Mouse (Mus musculus) embryonic facial prominence, embryonic 15.5 days (tissue): ENCODE measurements around the gene Ctrc. TPM values are rescaled to one million over a fixed set of nuclear protein-coding genes. Genes with fewer than 3 reads are reported as not detected.

Experiments used
- ATAC-seq: fragments of 200-750 bp; cut with Nextera tagmentation; 2 replicates; pipeline ENCODE4 v1.8.0; 2017; ENCODE audit warnings: low read depth, moderate TSS enrichment; ENCODE audit not compliant: insufficient number of reproducible peaks, low FRiP score, low TSS enrichment
- H3K27ac ChIP-seq: fragments of 300-500 bp; sonication (generic); replicated peaks from 2 replicates; pipeline ENCODE4 v1.5.1; 2015; ENCODE audit warnings: mild to moderate bottlenecking, inconsistent platforms
- H3K27me3 ChIP-seq: fragments of 300-500 bp; sonication (generic); 2 replicates; pipeline ENCODE4 v1.6.1; 2015; ENCODE audit warnings: inconsistent platforms
- H3K36me3 ChIP-seq: fragments of 300-500 bp; sonication (generic); 2 replicates; pipeline ENCODE4 v1.6.1; 2015; ENCODE audit warnings: mild to moderate bottlenecking, inconsistent platforms
- H3K4me1 ChIP-seq: fragments of 300-500 bp; sonication (generic); 2 replicates; pipeline ENCODE4 v1.6.1; 2015; ENCODE audit warnings: inconsistent platforms
- H3K4me2 ChIP-seq: fragments of 300-500 bp; sonication (generic); replicated peaks from 2 replicates; pipeline ENCODE4 v1.6.1; 2015; ENCODE audit warnings: mild to moderate bottlenecking, inconsistent platforms
- H3K4me3 ChIP-seq: fragments of 300-500 bp; sonication (generic); replicated peaks from 2 replicates; pipeline ENCODE4 v1.5.1; 2015; ENCODE audit warnings: mild to moderate bottlenecking, inconsistent platforms
- H3K9ac ChIP-seq: fragments of 300-500 bp; sonication (generic); 2 replicates; pipeline ENCODE4 v1.6.1; 2015; ENCODE audit warnings: inconsistent platforms
- H3K9me3 ChIP-seq: fragments of 300-500 bp; sonication (generic); replicated peaks from 2 replicates; pipeline ENCODE4 v1.6.1; 2016; ENCODE audit warnings: inconsistent platforms
- WGBS: fragments of 180-500 bp; shearing (Covaris S2); methylation state at CpG from one replicate; pipeline ENCODE4 v1.1.7; 2015; 5-methylcytosine and 5-hydroxymethylcytosine counted together
- polyA plus RNA-seq: library from polyadenylated mRNA; unstranded; fragments of >200 nt; fragmentation: Nextera tagmentation; extraction: Ambion mirVana; gene quantifications from 2 replicates; pipeline ENCODE4 v1.2.1, GENCODE M21; 2015

Ctrc gene
- polyA plus RNA-seq, 1 experiment from 2014 or later = not detected

DNA sequence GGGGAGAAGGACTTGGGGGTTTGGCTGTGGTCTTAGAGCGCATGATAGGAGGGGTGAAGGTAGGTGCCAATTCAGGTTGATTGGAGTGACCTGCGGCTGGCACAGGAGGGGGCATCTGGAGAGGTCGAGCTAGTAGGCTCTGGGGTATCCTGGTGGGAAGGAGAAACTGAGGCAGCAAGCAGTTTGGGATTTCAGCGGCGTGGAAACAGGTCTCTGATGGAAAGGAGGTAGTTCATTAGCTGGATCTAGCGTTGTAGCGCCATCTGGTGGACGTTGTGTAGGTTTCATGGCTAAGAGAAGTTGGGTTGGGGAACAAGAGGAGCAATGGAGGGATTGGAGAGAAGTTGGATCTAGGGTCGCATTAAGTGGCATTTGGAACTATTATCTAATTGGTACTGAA, 7.3 kb upstream of the Ctrc start:
- 0 out of 2 replicates have a peak, but pooled peaks cover 3% of the 10 kb centered on the region for H3K4me1 ChIP-seq
- no peak overlapping the region for H3K27ac ChIP-seq
- no peak overlapping the region for H3K9ac ChIP-seq
- H3K4me3 ChIP-seq = no peak overlapping the region
- H3K36me3 ChIP-seq = 0 out of 2 replicates have a peak, but pooled peaks cover under 1% of the 10 kb centered on the region
- 73% methylated on average over 9 of the region's 9 CpGs for WGBS
- ATAC-seq = no peak; the same call in 1 of the 2 replicates
- H3K4me2 ChIP-seq = no peak overlapping the region
- no peaks in the 10 kb centered on the region for H3K27me3 ChIP-seq
- H3K9me3 ChIP-seq = no peaks in the 10 kb centered on the region

DNA sequence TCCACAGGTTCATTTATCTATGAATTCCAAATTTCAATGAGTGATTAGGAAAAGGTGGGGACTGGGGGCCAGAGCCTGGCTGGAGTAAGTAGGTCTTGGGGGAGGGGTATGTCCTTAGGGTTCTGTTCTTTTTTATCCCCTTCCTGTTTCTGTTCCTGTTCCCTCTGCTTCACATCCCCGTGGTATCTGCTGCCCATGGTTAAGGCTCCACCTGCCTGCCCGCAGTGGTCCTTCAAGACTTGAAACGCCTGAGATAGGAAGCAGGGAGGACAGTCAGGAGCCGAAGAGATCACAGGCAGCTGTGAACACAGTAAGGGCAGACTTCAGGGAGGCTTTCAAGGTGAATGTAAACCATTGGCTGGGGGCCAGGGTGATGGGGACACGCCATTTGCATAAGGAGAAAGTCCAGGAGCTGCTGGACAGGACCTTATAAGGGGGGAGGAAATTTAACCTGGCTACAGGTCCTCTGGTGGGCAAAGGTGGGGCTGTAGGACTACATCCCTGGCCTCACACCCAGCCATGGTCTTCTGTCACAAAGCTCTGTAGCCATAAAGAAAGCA, 11.5 kb downstream of the Ctrc start:
- Histone ChIP-seq H3K4me2 (no peak overlapping the region), H3K27me3 (no peaks in the 10 kb centered on the region), H3K27ac (no peak overlapping the region), H3K4me3 (no peak overlapping the region), H3K9me3 (no peaks in the 10 kb centered on the region), H3K9ac (no peak overlapping the region), H3K36me3 (no peaks in the 10 kb centered on the region), H3K4me1 (0 out of 2 replicates have a peak, but pooled peaks cover 3% of the 10 kb centered on the region)
- 69% methylated on average over 5 of the region's 5 CpGs for WGBS
- ATAC-seq = no peak

DNA sequence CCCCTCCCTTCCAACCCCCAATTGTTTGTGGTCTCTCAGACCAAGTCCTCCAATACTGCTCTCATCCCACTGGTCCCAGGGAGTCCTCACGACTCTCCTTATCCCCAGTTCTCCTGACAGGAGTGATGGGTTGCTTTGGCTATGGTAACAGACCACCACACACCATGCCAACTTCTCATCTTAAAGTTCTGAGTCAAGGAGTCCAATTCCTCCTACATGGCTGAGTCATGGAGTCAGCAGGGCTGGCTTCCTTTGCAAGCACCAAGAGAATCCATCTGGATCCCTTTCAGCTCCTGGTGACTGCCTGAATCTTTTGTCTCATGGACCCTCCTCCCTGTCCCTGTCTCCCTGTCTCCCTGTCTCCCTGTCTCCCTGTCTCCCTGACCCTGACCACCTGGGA, 12.2 kb downstream of the Ctrc start:
- 32% methylated on average over 1 of the region's 1 CpGs for WGBS
- H3K36me3 ChIP-seq = no peaks in the 10 kb centered on the region
- no peak overlapping the region for H3K4me2 ChIP-seq
- H3K27ac ChIP-seq = no peak overlapping the region
- H3K4me3 ChIP-seq = no peak overlapping the region
- H3K9me3 ChIP-seq = no peaks in the 10 kb centered on the region
- ATAC-seq = no peak
- no peak overlapping the region for H3K9ac ChIP-seq
- H3K4me1 ChIP-seq = 0 out of 2 replicates have a peak, but pooled peaks cover 3% of the 10 kb centered on the region
- H3K27me3 ChIP-seq = no peaks in the 10 kb centered on the region

DNA sequence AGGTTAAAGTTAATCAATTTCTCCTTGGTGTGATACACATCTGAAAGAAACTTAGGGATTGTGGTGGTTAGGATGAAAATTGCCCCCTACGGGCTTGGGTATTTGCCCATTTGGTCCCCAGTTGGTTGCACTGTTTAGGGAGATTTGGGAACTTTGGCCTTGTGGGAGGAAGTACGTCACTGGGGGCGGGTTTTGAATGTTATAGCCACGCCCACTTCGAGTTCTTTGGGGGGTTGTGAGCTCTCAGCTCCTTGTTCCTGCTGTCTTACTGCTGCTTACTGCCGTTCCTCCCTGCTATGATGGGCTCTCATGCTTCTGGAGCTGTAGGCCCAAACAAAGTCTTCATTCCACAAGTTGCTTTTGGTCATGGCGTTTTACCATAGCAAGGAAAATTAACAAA, 14.8 kb downstream of the Ctrc start:
- Histone ChIP-seq H3K4me1 (0 out of 2 replicates have a peak, but pooled peaks cover 3% of the 10 kb centered on the region), H3K4me2 (no peak overlapping the region), H3K36me3 (no peaks in the 10 kb centered on the region), H3K9ac (no peak overlapping the region), H3K27me3 (no peaks in the 10 kb centered on the region), H3K9me3 (no peaks in the 10 kb centered on the region), H3K27ac (no peak overlapping the region), H3K4me3 (no peak overlapping the region)
- WGBS = 77% methylated on average over 7 of the region's 7 CpGs
- ATAC-seq = no peak

DNA sequence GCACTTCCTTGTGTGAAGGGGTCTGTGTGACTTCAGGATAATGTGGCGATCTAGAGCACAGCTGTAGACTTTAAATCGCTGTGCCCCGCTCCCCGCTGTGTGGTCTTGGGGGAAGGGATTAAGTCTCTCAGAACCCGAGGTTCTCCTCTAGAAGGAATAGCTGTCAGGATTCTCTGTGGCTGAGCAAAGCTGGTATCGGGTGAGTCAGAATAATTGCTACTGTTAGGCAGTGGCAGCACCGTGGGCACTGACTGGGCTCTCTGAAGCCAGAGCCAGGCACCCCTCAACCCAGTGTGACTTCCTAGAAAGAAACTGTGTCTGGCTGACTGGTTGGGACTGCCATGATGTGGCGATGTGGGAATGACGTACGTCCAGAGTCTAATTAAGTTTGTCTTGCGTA, 15.8 kb downstream of the Ctrc start:
- Histone ChIP-seq H3K36me3 (no peaks in the 10 kb centered on the region), H3K4me1 (0 out of 2 replicates have a peak, but pooled peaks cover 3% of the 10 kb centered on the region), H3K4me2 (no peak overlapping the region), H3K27ac (no peak overlapping the region), H3K9ac (no peak overlapping the region), H3K9me3 (no peaks in the 10 kb centered on the region), H3K4me3 (no peak overlapping the region), H3K27me3 (no peaks in the 10 kb centered on the region)
- 33% methylated on average over 11 of the region's 11 CpGs for WGBS
- ATAC-seq = no peak

DNA sequence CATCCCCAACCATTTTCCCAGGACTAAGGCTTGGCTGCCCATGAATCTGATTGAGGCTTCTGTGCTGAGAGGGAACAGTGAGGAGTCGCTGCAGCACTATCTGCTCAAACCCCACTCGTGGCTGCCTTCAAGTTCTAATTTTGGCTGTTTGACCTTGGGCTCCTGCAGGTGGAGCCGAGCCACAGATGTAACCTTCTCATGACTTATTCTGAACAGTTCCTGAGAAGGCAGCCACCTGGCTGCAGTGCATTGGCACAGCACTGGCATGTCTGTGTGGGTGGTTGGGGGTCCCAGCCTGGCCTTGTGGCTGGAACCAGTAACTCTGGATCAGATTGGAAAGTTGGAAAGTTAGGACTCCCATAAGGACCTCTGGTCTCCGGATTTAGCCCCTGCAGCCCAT, 18.0 kb downstream of the Ctrc start:
- no peak for ATAC-seq
- Histone ChIP-seq H3K9ac (no peak overlapping the region), H3K4me3 (no peak overlapping the region), H3K9me3 (no peaks in the 10 kb centered on the region), H3K4me2 (no peak overlapping the region), H3K4me1 (0 out of 2 replicates have a peak, but pooled peaks cover 3% of the 10 kb centered on the region), H3K36me3 (no peaks in the 10 kb centered on the region), H3K27me3 (no peaks in the 10 kb centered on the region), H3K27ac (no peak overlapping the region)
- 65% methylated on average over 4 of the region's 4 CpGs for whole genome bisulfite sequencing

DNA sequence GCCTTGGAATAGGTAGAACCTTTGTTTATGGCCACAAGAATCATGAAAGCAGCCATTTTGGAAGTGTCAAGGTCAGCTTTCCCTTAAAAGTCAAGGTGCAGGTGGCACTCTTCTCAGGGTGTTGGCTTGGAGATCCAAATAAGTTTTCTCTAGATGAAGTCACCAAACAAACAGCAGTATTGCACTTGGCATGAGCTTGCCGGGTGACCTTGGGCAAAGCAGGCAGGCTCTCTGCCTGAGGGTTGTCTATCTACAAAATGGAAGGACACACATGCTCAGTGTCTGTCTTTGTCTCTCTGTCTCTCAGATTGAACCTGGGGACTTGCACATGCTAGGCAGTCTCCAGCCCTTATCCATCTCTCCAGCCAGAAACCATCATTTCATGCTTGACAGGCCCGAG, 18.8 kb downstream of the Ctrc start:
- 82% methylated on average over 2 of the region's 2 CpGs for WGBS
- ATAC-seq = no peak
- no peak overlapping the region for H3K4me3 ChIP-seq

DNA sequence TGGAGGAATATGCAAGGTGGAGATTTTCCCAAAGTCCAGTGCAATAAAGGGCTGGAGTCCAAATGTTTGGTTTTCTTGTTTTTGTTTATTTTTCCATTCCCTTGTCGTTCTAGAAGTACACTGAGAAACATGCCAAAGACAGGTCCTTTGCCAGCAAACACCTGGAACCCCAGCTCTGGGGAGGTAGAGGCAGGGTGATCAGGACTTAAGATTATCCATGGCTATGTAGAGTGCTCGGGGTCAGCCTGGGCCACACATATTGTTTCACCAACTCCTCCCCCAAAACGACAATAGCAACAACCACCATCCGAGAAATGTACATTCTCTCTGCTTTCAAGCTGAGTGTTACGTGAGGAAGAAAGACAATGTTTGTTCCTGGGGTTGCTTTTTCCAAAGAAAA, 20.1 kb downstream of the Ctrc start, which contains the start of gene Cela2a:
TSS of gene Cela2a (minus strand) at position 101 of the 400 bp plus-strand sequence.
- Histone ChIP-seq H3K4me1 (0 out of 2 replicates have a peak, but pooled peaks cover 3% of the 10 kb centered on the region), H3K27ac (no peak within 1 kb of the TSS), H3K27me3 (no peaks in the 10 kb centered on the region), H3K4me3 (no peak within 1 kb of the TSS), H3K9ac (no peak within 1 kb of the TSS), H3K4me2 (no peak within 1 kb of the TSS), H3K9me3 (no peaks in the 10 kb centered on the region), H3K36me3 (no peaks in the 10 kb centered on the region)
- 57% methylated on average over 5 of the region's 5 CpGs for WGBS
- ATAC-seq = no peak

More for the DNA sequence above, 18.8 kb downstream of the Ctrc start:
- H3K27ac ChIP-seq = no peak overlapping the region
- H3K4me1 ChIP-seq = 0 out of 2 replicates have a peak, but pooled peaks cover 3% of the 10 kb centered on the region
- H3K9ac ChIP-seq = no peak overlapping the region
- no peaks in the 10 kb centered on the region for H3K9me3 ChIP-seq
- H3K27me3 ChIP-seq = no peaks in the 10 kb centered on the region
- no peaks in the 10 kb centered on the region for H3K36me3 ChIP-seq
- H3K4me2 ChIP-seq = no peak overlapping the region

DNA sequence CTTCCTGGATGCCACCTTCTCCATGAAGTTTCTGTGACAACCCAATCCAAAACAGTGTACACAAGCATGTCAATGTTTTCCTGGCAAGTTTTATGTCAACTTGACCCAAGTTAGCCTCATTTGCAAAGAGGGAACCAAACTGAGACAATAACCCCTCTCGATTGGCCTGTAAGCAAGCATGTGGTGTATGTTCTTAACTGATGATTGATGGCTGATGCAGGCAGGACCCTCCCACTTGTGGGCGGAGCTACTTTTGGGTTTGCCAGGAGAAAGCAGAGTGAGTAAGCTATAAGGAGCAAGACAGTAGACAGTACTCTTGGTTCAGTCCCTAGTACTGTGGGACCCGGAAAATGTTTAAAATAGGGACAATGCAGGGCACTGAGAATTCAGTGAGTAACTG, 23.2 kb downstream of the Ctrc start:
- Histone ChIP-seq H3K36me3 (no peaks in the 10 kb centered on the region), H3K4me2 (no peak overlapping the region), H3K27ac (no peak overlapping the region), H3K9ac (no peak overlapping the region), H3K4me3 (no peak overlapping the region), H3K9me3 (no peaks in the 10 kb centered on the region), H3K4me1 (no peaks in the 10 kb centered on the region), H3K27me3 (no peaks in the 10 kb centered on the region)
- 62% methylated on average over 3 of the region's 3 CpGs for WGBS
- no peak for ATAC-seq

DNA sequence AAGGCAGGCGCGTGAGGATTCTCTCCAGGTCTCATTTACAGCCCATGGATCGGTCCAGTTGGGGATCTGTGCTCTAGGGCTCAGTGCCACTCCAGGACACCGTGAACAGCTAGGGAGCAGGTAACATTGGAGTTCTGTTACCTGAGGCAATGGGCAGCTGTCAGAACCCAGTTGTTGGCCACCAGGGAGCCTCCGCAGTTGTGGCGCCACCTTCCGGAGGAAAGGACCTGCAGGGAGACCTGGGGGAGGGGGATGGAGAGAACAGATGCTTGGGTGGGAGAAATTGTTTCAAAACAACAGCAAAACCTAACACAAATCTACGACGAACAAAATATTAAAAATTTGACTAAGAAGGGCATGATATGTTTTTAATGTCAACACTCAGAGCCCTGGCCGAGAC, 24.1 kb downstream of the Ctrc start:
- H3K9ac ChIP-seq = no peak overlapping the region
- H3K4me2 ChIP-seq = no peak overlapping the region
- H3K9me3 ChIP-seq = no peaks in the 10 kb centered on the region
- no peak overlapping the region for H3K27ac ChIP-seq
- H3K4me1 ChIP-seq = no peaks in the 10 kb centered on the region
- ATAC-seq = no peak
- 73% methylated on average over 10 of the region's 10 CpGs for WGBS
- H3K4me3 ChIP-seq = no peak overlapping the region
- no peaks in the 10 kb centered on the region for H3K36me3 ChIP-seq
- no peaks in the 10 kb centered on the region for H3K27me3 ChIP-seq

DNA sequence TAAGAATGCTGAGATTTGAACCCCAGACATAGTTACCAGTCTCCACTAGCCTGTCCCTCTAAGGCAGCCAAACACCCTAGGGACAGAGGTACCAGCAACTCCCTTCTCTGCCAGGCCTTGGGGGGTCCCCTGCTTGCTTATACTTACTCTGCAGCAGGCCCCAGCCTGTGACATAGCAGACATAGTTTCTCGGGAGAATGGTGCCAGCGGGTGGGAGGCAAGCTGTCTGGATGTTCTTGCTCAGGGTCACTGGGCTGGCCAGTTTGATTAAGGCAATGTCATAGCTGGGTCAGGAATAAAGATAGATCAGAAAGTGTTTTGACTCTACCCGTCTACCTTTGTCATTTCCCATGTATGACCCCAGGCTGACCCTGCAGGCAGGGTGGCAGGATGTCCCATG, 25.0 kb downstream of the Ctrc start:
- Histone ChIP-seq H3K9me3 (no peaks in the 10 kb centered on the region), H3K4me3 (no peak overlapping the region), H3K4me1 (no peaks in the 10 kb centered on the region), H3K27ac (no peak overlapping the region), H3K27me3 (no peaks in the 10 kb centered on the region), H3K9ac (no peak overlapping the region), H3K4me2 (no peak overlapping the region), H3K36me3 (no peaks in the 10 kb centered on the region)
- WGBS = 57% methylated on average over 3 of the region's 3 CpGs
- no peak for ATAC-seq

DNA sequence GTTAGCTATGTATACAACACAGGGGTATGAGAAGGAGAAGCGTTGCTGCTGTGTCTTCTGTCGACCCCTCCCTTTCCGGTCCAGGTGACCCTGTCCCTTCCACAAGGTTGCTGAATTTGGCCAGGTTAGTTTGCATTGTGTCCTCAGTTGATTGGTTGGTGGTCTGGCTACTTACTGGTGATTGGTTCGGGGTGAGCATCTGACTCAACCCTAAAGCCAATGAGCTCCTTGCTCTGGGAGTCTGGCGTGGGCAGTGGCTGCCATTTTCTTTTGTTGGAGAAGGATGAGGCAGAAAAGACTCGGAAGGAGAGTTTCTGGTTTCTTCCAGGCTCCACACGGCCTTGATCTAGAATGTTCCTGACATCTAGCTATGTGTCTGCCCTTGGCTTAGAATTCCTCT, 26.8 kb downstream of the Ctrc start:
- no peak for ATAC-seq
- H3K9ac ChIP-seq = no peak overlapping the region
- no peak overlapping the region for H3K4me3 ChIP-seq
- no peaks in the 10 kb centered on the region for H3K4me1 ChIP-seq
- no peaks in the 10 kb centered on the region for H3K27me3 ChIP-seq
- 0 out of 2 replicates have a peak, but pooled peaks cover 3% of the 10 kb centered on the region for H3K36me3 ChIP-seq
- H3K9me3 ChIP-seq = no peaks in the 10 kb centered on the region
- H3K27ac ChIP-seq = no peak overlapping the region
- H3K4me2 ChIP-seq = no peak overlapping the region
- 90% methylated on average over 7 of the region's 7 CpGs for WGBS
